Mouse (Mus musculus): ENCODE measurements around the gene Gm45808. TPM values are rescaled to one million over a fixed set of nuclear protein-coding genes. Genes with fewer than 3 reads are reported as not detected.
A peak's percentile ranks its signal among the peaks of the same experiment; 100 is the strongest.

Gene Gm45808
- polyA plus RNA-seq, 1 experiment from 2014 or later, result not detected

- WGBS, result under 1% methylated on average over 54 of the region's 54 CpGs
- Histone ChIP-seq H3K27me3 (ENCODE audit: insufficient read depth, low read length) (no peaks in the 10 kb centered on the region), H3K27ac (peak within 1 kb of the TSS; percentile 97), H3K9me3 (replicated peaks; ENCODE audit: low read length) (no peaks in the 10 kb centered on the region), H3K9ac (ENCODE audit: low read depth, low read length) (peak within 1 kb of the TSS; percentile 93), H3K36me3 (ENCODE audit: insufficient read depth, low read length) (0 out of 2 replicates have a peak, but pooled peaks cover 8% of the 10 kb centered on the region), H3K4me1 (replicated peaks; ENCODE audit: insufficient read depth, low read length) (peaks cover 39% of the 10 kb centered on the region), H3K4me2 (ENCODE audit: low read length) (peak within 1 kb of the TSS; percentile 90), H3K4me3 (replicated peaks; ENCODE audit: low read depth, low read length) (peak within 1 kb of the TSS; percentile 84)
- no peak for TF ChIP-seq CTCF (IDR thresholded peaks at IDR 0.05; ENCODE audit: low read depth)
- DNase-seq (ENCODE audit: low spot score), result peak; percentile 96
- ATAC-seq (replicated peaks; ENCODE audit: low FRiP score, low read depth), result peak; percentile 91
Observed at GRCm38 (mm10) chr7:45525809-45526473, 39.3 kb upstream of the Gm45808 start, which contains the start of the genes Ppp1r15a and Plekha4. Gene Ppp1r15a, minus strand, starts transcription at chr7:45526268. Gene Plekha4, plus strand, starts transcription at chr7:45526330.

GRCm38 (mm10) chr7:45524841-45525621 is 38.4 kb upstream of the Gm45808 start:
- Histone ChIP-seq H3K9ac (ENCODE audit: low read depth, low read length) (peak overlapping the region; percentile 93), H3K4me2 (ENCODE audit: low read length) (peak overlapping the region; percentile 90), H3K27me3 (ENCODE audit: insufficient read depth, low read length) (no peaks in the 10 kb centered on the region), H3K9me3 (replicated peaks; ENCODE audit: low read length) (no peaks in the 10 kb centered on the region), H3K4me3 (replicated peaks; ENCODE audit: low read depth, low read length) (peak overlapping the region; percentile 84), H3K36me3 (ENCODE audit: insufficient read depth, low read length) (0 out of 2 replicates have a peak, but pooled peaks cover 8% of the 10 kb centered on the region), H3K4me1 (replicated peaks; ENCODE audit: insufficient read depth, low read length) (peaks cover 34% of the 10 kb centered on the region), H3K27ac (peak overlapping the region; percentile 97)
- ATAC-seq (replicated peaks; ENCODE audit: low FRiP score, low read depth), result 0 out of 2 replicates have a peak, but pooled peaks have one; percentile 5
- TF ChIP-seq CTCF (IDR thresholded peaks at IDR 0.05; ENCODE audit: low read depth), result no peak
- WGBS, result 14% methylated on average over 12 of the region's 12 CpGs
- peak; percentile 66 for DNase-seq (ENCODE audit: low spot score)

GRCm38 (mm10) chr7:45523678-45524170 is 37.1 kb upstream of the Gm45808 start:
- TF ChIP-seq CTCF (IDR thresholded peaks at IDR 0.05; ENCODE audit: low read depth), result no peak
- Histone ChIP-seq H3K9ac (ENCODE audit: low read depth, low read length) (peak overlapping the region; percentile 38; the same call in 1 of the 2 replicates), H3K9me3 (replicated peaks; ENCODE audit: low read length) (no peaks in the 10 kb centered on the region), H3K36me3 (ENCODE audit: insufficient read depth, low read length) (0 out of 2 replicates have a peak, but pooled peaks cover 8% of the 10 kb centered on the region), H3K4me1 (replicated peaks; ENCODE audit: insufficient read depth, low read length) (peaks cover 27% of the 10 kb centered on the region), H3K4me2 (ENCODE audit: low read length) (peak overlapping the region; percentile 45), H3K4me3 (replicated peaks; ENCODE audit: low read depth, low read length) (0 out of 2 replicates have a peak overlapping the region, but pooled peaks have one; percentile 13), H3K27ac (peak overlapping the region; percentile 54; the same call in 1 of the 2 replicates), H3K27me3 (ENCODE audit: insufficient read depth, low read length) (no peaks in the 10 kb centered on the region)
- DNase-seq (ENCODE audit: low spot score) (no peak), ATAC-seq (replicated peaks; ENCODE audit: low FRiP score, low read depth) (no peak)
- WGBS, result 80% methylated on average over 12 of the region's 13 CpGs

GRCm38 (mm10) chr7:45522957-45523676 is 36.5 kb upstream of the Gm45808 start:
- H3K27ac ChIP-seq, result peak overlapping the region; percentile 54; the same call in 1 of the 2 replicates
- peak overlapping the region; percentile 45 for H3K4me2 ChIP-seq (ENCODE audit: low read length)
- no peak for ATAC-seq (replicated peaks; ENCODE audit: low FRiP score, low read depth)
- H3K4me3 ChIP-seq (replicated peaks; ENCODE audit: low read depth, low read length), result peak overlapping the region; percentile 13; the same call in 1 of the 2 replicates
- no peaks in the 10 kb centered on the region for H3K9me3 ChIP-seq (replicated peaks; ENCODE audit: low read length)
- H3K36me3 ChIP-seq (ENCODE audit: insufficient read depth, low read length), result 0 out of 2 replicates have a peak, but pooled peaks cover 8% of the 10 kb centered on the region
- no peak for TF ChIP-seq CTCF (IDR thresholded peaks at IDR 0.05; ENCODE audit: low read depth)
- no peaks in the 10 kb centered on the region for H3K27me3 ChIP-seq (ENCODE audit: insufficient read depth, low read length)
- peak overlapping the region; percentile 38; the same call in 1 of the 2 replicates for H3K9ac ChIP-seq (ENCODE audit: low read depth, low read length)
- H3K4me1 ChIP-seq (replicated peaks; ENCODE audit: insufficient read depth, low read length), result peaks cover 27% of the 10 kb centered on the region
- DNase-seq (ENCODE audit: low spot score), result no peak
- 49% methylated on average over 18 of the region's 18 CpGs for WGBS

GRCm38 (mm10) chr7:45522194-45522752 is 35.7 kb upstream of the Gm45808 start:
- Histone ChIP-seq H3K4me2 (ENCODE audit: low read length) (peak overlapping the region; percentile 64), H3K27ac (peak overlapping the region; percentile 88; the same call in 1 of the 2 replicates), H3K4me1 (replicated peaks; ENCODE audit: insufficient read depth, low read length) (peaks cover 27% of the 10 kb centered on the region), H3K9ac (ENCODE audit: low read depth, low read length) (peak overlapping the region; percentile 62; the same call in 1 of the 2 replicates), H3K4me3 (replicated peaks; ENCODE audit: low read depth, low read length) (peak overlapping the region; percentile 53), H3K27me3 (ENCODE audit: insufficient read depth, low read length) (no peaks in the 10 kb centered on the region), H3K9me3 (replicated peaks; ENCODE audit: low read length) (no peaks in the 10 kb centered on the region), H3K36me3 (ENCODE audit: insufficient read depth, low read length) (0 out of 2 replicates have a peak, but pooled peaks cover 8% of the 10 kb centered on the region)
- TF ChIP-seq CTCF (IDR thresholded peaks at IDR 0.05; ENCODE audit: low read depth), result no peak
- no peak for ATAC-seq (replicated peaks; ENCODE audit: low FRiP score, low read depth)
- 56% methylated on average over 16 of the region's 16 CpGs for WGBS
- DNase-seq (ENCODE audit: low spot score), result no peak

All from kidney, postnatal 0 days (tissue).